Mouse (Mus musculus) megakaryocyte, adult 5-6 weeks (primary cell): ENCODE measurements at regions not wholly inside any gene's neighbourhood (a gene's known extent, or its start where the extent isn't known, plus 50 kb on each side); places are given as distances from the start of the nearest gene placed in this dataset.

ENCODE experiments used
- ATAC-seq: 2 replicates; pipeline ENCODE4 v1.8.0; 2016; ENCODE audit warnings: mild to moderate bottlenecking, inconsistent platforms; ENCODE audit not compliant: poor library complexity, severe bottlenecking

DNA sequence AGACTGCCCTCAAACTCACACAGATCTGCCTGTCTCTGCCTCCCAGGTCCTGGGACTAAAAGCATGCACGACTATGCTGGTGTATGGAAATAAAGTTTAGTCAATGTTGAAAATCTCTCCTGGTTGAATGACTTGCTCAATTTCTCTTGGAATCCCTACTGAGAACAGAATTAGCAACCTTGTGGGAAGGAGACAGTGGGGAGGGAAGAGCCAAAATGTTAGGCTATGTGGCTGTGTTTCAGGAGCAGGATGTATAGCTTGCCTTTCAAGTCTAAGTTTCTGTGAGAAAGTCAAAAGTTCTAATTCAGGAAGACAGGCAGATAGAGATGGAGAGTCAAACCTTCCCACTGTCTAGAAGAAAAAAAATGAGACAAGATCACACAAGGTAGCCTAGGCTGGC, 168.3 kb upstream of the Creb1 start:
- ATAC-seq, result no peak

DNA sequence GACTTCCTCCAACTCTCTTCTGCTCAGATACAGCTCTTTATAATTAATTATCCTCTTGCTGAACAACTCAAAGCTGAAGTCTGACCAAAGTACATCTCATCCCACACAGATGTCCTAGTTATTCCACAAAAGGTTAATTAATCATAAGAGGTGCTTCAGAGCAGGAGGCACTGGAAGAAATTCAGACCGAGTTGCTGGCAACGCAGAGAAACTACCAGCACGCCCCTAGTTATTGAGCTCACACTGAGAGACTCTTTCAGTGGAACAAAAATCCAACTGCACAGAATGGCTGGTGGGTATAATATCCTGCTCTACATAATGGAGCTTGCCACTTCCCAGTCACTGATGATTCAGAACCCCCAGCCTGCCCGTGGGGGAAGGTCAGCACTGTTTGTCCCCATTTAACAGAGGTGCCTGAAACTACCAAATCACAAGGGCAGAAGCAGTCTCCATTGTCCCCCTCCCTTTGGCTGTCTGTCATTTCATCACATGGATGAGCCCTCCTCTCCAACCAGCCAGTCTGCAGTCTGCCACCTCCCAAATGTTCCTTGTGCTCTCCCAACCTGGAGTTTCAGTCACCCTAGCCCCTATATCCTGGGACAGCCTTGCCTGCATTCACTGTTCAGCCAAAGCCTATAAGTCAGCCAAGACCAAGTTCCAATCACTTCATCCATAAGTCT, 170.3 kb upstream of the Creb1 start:
- no peak for ATAC-seq

DNA sequence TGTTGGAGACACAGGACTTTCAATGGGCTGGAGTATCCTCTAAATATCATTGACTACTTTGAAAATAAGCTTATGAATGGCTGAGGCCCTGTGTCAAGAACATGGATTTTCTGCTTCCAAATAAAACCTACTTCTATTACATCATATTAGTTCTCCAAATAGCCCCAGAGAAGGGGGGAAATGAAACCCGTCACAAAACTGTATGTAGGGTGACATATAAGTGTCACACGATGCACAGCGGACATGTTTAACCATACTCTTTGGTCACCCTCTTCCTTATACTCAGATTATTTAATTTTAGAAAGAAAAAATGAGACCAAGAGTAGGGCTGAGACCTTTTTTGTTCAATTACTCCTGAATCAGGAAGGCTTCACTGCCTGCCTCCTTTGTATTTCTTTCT, 189.2 kb upstream of the Creb1 start:
- peak; percentile 83 for ATAC-seq

DNA sequence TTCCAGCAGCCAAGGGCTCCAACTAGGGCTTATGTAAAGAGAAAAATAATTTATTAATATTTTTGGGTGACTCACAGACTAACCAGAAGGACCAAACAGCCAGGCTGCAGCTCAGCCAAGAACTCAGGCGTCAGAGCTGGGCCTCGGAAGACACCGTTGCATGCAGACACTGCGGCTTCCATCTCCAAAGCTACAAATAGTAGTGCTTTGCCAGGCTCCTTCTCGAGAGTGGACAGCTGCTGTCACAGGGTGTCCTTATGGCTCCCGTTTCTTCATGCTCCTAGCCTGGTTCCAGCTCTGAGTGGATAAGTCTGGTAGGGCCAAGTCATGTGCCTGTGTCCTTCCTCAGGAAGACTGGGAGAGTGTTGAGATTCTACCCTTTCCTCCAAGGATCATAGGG, 190.8 kb upstream of the Creb1 start:
- ATAC-seq, result no peak

DNA sequence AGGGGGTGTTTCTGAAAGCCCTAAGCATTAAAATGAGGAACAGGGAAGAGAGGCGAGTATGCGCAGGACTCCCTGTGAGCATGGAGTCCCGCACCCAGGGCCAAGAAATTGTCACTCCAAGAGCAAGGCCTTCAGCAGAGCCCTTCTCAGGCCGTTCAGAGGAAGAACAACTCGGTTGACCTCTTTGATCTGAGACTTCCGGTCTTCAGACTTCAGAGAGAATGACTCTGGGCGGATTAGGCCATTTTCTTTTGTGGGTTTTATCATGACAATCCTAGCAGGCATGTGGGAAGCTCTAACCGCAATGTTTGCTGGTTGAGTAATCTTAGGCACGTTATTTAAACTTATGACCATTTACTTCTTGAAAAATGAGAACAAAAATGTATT, 193.9 kb upstream of the Creb1 start:
- ATAC-seq, result peak; percentile 87

DNA sequence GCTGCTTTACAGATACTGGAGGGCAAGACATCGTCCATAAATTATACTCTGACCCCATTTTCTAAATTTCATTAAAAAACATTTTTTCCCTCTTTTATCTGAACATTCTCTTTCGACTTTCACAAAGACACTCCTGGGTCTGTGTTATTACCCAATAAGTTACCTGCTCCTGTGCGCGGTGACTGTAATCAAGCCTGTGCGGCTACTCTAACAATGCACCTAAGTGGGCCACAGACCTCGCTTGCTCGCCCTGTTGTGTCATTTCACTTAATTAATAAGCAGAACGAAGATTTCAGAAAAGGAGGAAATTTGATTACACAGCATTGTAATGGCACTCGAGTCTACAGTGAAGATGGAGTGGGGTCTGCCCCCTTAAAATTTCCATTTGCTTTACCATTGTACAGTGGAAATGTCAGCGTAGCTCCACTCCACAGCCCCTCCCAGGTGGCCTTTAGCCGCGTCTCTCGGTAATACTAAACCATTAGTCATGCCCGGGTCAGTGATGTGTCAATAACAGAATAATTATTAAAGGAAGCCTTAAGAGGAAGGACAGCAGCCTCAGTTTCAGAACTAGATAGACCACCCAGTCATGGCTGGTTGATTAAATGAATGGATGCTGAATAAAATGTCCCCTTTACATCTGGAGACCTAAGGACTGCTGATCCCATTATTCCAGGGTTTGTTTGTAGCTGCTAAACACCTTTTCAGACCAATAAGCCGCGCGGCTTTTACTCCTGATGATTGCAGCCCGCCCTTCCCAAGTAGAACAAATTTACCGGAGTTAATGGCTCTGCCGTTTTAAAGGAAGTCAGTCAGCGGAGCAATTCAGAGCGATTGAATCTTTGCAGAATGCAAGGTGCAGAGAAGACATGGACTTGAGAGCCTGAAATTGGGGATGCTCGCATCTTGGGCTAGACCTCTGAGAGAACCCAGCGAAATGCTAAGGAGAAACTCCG, 194.5 kb upstream of the Creb1 start:
- peak; percentile 58 for ATAC-seq

DNA sequence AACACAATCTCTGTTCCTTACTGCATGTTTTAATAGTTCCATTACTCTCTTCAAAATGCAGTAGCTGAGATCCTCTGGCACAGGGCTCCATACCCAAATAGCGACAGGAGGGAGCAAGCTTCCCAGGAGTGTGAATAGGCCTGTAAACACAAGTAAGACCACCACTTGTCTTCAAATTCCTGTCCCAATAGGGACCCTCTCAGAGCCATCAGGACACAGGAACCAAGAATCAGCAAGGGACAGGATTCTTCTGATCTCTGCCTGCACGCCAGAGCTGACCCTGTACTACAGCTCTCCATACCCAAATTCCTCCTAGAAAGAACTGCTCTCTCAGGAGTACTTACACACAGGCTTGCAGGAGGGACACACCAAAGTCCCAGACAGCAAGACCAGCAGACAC, 200.9 kb upstream of the Creb1 start:
- no peak for ATAC-seq

DNA sequence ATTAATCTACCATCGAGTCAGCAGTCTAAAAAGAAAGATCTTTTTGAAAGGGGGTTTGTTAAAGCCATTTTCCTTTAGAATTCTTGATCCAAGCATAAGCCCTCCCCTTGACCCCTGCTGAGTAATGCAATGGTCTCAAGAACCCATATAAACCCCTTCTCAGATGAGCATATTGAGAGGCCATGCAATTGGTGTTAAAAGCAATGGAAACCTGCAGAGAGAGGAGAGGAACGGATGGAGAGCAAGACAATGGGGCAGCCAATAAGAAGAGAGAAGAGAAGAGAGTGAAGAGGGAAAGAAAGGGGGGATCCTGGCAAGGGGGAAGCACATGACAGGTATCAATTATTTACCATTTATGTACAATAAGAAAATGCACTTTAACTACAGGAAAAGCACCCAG, 201.7 kb upstream of the Creb1 start:
- ATAC-seq, result no peak

DNA sequence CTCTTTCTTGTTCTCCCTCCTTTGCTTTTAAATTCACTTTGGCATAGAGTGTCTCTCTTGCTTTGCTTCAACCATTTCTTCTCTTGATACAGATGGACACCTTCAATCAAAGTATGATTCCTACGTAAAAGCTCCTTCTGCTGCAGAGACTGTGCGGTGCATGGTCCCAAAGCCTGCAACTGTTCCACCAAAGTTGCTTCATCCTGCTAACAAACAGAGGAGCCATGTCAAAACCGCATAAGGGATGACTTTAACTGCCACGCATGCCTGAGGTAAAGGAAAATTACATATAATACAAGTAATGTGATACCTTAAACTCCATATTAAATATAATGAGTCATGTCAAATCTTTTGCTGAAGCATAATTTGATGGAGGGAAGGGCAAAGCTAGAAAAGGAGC, 200.1 kb upstream of the Klf7 start:
- ATAC-seq, result no peak

DNA sequence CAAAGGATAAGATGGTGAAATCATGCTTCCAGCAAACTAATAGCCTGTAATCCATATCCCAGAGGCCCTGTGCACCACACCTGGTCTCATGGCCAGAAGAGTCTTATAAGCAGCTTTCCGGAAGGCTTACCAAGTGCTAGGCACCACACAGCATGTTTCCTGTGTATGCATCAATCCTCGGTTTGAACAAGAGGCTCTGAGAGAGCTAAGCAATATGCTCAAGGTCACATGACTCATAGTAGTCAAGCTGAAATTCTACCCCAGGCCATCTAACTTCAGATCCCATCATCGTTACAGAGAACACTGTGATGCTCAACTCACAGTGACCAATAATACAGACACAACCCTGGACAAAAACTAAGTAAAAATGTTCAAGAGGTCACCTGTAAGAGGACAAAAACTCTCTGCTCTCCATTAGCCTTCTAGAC, 197.1 kb upstream of the Klf7 start:
- ATAC-seq, result no peak

DNA sequence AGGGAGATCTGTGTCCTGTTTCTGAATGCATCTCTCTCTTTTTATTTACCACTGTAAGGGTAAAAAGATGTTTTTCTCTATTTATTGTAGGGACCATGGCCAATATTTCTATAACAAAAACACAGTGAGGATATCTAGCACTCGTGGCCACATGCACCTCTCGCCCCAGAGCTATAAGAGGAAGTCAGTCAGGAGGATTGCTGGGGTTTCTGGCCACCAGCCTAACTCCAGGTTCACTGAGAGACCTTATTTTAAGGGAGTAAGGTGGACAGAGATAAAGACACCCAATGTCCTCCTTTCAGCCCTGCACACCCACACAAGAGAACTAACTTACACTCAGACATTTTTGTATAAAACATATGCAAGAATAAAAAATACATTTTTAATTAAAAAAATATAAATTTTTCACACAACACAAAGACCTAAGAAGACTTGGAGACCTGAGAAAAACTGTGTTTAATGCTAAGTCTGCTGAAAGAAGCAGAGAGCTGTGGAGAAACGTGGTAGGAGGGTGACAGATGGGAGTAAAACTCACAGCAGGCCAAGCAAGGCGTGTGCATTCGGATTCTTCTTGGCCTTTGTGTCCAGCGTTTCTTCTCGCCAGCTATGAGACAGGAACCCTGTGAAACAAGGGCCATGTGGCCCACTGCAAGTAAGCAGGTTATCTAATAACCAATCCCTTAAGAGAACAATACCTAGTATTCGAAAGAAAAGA, 196.5 kb upstream of the Klf7 start:
- ATAC-seq, result no peak

DNA sequence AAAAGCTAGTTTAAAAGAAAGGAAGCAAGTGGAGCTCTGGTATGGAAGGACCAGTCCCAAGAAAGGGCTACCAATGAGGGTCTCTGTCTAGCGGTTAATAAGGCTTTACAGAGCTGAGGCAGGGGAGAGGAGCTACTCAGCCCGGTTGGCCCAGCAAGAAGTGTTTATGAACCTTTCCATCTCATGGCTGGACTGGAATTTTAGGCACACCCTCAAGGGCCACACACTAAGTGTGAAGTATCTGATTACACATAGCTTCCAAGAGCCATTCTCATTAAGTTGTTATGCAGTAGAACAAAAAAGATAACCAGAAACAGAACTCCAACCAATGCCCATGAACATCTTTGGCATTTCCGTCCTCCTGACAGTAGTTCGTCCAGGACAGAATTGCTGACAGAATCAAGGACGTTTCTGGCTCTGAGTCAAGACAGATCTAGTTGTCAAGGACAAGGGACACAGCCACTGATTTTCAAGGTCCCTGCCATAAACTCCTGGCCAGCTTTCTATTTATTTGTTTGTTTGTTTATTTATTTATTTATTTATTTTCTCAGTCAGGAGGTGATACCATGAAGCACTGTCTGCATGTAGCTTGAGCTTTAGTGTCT, 195.1 kb upstream of the Klf7 start:
- no peak for ATAC-seq

DNA sequence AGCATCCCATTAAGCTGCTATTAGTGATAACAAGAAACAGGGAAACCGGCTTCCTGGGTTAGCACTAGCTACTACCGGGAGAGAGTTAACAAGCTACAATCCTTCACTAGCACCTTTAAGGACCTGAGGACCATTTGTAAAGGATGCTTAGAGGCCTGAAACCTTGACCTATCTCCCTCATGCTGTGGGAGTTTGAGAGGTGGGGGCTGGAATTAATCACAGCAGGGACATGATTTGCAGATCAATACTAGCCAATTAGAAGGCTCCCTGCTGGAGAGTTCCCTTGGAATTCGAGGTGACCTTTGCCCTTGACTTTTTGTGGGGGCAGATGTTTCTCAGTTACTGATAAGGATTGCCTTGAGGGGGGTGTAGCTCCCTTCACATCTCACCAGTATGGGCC, 189.3 kb upstream of the Klf7 start:
- ATAC-seq, result no peak

DNA sequence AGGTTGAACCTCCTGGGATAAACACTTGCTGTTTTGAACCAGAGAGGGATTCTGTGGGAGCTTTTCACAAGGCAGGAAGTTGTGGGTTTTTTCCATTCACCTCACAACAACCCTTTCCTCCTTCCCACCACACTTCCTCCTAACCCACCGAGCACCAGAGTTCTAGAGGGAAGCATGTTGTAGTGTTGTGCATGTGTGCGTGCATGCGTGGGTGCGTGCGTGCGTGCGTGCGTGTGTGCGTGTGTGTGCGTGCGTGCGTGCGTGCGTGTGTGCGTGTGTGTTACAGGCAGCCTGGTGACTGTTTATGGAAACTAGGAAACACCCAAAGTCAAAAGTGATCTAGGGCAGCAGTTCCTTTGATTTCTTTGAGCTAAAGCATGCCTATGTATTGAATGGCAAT, 186.5 kb upstream of the Klf7 start:
- ATAC-seq, result peak; percentile 79

DNA sequence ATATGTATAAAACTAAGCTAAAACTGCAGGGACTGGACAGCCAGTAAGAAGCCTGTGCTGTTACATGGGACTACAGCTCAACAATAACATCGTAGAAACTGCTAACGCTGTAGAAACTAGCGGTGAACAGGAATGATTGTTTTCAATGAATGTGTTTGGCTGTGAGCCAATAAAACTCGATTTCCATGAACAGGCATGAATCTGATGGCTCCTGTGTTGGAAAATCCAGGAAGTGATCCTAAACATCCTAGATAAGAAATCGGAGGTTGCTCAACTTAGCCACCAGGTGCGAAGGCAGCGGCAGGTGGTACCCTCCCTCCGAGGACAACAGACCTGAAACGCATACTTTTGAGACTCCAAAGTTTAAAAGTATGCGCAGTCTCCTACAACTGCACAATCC, 186.0 kb upstream of the Klf7 start:
- no peak for ATAC-seq

DNA sequence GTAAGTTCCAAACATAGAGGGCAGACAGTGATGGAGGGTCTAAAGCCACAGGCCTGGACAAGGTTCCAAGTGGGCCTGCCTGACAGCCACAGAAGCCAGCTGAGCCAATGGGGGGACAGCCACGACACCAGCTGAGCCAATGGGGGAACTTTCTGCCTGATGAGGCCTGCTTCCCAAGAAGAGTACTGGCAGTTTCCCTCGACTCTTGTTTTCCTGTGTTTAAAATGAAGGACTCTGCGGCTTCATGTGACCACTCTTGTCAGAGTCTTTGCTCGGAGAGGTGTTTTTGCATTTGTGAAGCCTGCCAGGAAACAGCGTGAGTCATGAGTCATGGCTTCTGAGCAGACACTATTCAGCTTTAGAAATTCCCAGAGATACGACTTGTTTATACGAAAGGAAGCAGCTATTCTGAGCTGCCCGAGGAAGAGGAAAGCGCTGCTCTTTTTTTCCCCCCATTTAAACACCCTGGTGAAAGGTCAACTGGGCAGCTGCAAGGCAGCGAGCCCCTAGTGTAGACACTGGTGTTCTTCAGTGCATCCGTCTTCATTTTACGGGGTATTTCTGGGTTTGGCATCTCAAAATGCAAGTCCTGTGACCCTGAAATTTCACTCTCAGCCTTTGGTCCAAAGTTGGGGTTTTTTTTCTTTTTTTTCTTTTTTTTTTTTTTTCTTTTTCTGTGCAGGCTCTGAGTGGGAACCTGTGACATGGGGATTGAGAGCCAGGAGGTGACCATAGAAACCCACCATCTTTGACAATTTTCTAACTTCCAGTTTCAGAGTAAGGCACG, 183.5 kb upstream of the Klf7 start:
- no peak for ATAC-seq

DNA sequence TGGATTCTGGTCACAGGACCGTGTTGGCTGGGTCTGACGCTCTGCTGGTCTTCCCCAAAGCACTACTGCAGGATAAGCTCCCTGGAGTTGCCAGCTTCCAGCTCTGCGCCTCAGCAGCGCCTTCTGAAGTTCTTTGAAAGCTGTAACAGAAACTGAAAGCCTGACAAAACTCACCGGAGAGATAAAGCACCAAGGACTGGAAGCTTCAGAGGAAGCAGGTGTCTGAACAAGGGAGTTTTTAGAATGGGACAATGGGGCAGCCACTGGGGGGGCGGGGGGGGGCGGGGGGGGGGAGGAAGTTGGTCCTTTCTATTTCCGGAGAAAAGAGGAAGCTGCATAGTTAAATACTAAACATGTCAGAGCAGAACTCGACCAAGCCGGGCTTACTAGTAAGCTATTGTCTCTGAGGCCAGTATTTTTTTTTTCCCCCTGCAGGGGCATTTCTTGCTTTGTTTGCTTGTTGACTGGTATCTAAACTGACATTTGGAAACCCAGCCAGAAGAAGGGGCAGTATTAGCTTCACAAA, 180.8 kb upstream of the Klf7 start:
- ATAC-seq, result peak; percentile 49

DNA sequence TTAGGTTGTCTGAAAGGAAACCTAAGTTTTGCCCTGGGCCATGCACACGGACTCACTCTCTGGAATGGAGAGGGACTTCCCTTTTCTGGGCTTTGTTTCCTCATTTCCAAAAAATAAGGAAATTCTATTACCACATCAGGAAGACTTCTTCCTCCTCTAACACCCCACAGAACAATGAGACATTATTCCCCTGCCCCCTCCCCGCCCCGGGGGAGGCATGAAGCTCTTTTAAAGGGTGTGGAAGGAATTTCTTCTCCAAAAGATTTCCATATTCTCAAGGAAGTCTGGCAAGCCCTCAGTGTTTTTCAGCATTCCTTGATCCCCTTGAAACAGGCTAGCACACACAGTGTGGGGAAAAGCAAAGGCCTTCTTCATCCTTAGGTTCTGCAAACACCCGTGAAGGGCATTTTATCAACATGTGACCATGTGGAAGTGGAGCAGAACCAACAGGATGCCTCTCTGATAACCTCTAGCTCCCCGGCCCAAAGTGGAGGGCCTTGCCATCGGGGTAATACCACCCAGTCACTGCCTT, 179.5 kb upstream of the Klf7 start:
- peak; percentile 78 for ATAC-seq

DNA sequence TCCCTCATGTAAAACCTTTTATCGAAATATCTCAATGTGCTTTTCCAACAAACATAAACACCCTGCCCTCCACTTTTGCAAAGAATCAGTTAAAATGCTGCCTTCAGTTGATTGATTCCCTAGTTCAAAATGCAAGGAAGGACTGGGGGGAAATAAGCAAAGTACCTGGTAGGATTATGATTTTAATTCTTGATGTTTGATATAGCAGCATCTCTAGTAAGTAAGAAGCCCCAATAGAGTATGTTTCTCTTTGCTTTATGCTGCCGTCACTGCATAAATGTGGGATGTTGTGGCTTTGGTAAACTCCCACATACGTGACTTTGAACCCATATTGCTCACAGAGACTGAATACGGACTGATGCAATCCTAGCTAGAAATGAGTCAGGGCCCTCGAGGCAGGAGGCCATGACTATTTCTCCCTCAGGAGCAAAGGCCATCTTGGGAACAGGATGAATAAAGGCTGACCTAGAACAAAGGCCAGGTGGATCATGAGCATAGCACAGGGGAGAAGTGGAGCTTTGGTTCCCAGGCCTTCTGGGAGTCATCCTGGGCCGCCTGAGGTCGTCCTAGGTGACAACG, 179.0 kb upstream of the Klf7 start:
- peak; percentile 77 for ATAC-seq

DNA sequence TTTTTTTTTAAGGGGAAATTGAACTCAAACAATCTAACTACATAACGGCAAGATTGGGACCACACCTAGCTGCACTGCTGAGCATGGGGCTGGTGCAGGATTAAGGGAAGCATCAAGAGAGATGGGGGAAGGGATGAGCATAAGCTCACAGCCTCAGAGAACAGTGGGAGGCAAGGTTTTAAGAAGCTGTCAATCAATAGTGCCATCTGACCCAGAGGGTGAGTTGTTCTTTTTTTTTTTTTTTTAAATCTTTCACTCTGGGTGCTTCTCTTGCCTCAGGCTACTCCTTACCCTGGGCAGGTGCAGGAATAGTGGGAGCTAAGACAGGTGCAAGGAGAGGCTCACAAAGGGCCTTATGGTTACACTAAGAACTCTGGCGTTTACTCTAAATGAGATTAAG, 176.9 kb upstream of the Klf7 start:
- no peak for ATAC-seq
